Mouse (Mus musculus): ENCODE measurements around the gene Serinc2.

Serinc2 gene

DNA sequence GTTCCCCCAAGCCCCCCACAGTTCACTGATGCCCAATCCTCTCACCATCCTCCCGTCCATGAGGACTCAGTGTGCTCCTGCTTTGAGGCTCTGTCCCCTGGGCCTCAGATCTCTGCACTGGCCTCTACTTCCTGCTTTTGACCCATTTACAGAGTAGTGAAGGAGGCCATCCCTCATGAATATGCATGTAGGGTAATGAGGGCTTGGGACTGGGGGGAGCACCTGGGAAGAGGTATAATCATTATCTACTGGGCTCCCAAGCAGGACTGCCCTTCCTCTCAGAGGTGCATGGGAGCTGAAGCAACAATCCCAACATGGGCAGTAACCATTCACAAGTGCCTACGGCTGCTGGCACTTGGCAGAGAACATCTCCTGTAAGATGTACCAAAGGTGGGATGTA lies at the start of gene Serinc2:
Serinc2 (minus strand) TSS at position 101 of the 400 bp plus-strand sequence.
- DNase-seq (ENCODE audit: low read depth, low spot score): no peak

DNA sequence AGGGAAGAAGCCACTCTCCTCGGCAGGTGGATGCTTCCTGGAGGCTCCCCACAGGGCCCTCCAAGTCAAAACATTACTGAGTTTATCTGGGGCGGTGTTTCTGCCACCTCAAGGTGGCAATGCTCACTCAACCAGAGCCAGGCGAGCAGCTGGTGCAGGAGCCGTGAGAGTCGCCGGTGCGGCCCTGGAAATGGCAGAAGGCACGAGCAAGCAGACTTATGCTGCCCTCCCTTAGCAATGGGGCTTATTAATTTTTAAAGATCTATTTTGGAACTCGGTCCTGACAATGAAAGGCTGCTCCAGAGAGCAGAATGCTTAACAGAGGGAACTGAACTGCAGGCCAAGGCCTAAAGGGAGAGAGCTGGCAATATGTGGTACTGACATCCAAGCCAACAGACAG lies 48.4 kb upstream of the Serinc2 start:
- DNase-seq (ENCODE audit: low read depth, low spot score): no peak

- DNase-seq (ENCODE audit: low read depth, low spot score): peak; percentile 59
Measured at GRCm38 (mm10) chr4:130325446-130325845, 46.4 kb upstream of the Serinc2 start.

DNA sequence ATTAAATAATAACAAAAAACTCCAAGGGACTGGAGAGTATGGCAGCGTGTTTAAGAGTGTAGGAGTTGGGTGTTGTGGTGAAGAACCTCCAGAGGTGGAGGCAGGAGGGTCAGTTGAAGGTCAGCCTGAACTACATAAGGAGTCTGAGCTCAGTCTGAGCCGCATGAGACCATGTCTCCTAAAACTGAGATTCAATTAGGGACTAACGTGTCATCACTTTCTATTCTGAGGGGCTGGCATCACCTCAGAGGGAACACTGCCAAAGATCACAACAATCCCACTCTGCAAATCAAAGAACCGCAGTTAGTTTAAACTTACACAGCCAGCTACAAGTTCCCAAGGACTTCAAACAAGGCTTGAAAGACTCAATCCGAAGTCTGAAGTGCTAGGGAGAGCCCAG lies 44.6 kb upstream of the Serinc2 start:
- DNase-seq (ENCODE audit: low read depth, low spot score): no peak

DNA sequence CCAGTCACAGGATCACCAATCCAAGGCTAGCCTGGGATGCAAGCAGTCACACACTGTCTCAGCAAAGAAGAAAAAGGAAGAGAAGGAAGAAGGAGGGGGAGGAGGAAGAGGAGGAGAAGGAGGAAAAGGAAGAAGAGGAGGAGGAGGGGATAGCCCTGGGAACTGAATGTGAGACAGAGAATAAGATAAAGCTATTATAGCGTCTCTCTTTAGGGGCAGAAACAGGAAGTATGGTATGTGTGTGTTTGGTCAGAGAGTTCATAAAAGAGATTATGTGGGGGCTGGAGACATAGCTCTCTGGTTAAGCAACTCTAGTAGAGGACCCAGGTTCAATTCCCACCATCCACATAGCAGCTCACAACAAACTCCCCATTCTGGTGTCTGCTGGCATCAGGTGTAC lies 44.2 kb upstream of the Serinc2 start:
- DNase-seq (ENCODE audit: low read depth, low spot score): no peak

DNA sequence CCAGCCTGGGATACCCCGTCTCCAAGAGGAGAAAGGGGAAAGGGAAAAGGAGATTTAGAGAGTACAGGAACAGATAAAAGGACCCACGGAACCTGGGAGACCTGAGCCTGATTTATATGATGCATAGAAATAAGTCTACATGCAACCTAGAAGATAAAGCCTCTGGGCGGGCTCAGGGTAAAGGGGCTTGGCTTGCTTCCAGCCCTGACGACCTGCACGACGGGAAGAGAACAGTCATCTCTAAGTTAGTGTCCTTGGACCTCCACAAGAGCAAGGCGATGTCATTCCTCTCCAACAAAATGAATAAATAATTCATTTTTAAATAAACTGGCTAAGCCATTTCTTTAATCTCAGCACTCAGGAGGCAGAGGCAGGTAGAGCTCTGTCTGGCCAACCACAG lies 43.6 kb upstream of the Serinc2 start:
- no peak for DNase-seq (ENCODE audit: low read depth, low spot score)

- DNase-seq (ENCODE audit: low read depth, low spot score): no peak
Measured at GRCm38 (mm10) chr4:130321640-130322039, 42.6 kb upstream of the Serinc2 start.

- DNase-seq (ENCODE audit: low read depth, low spot score): no peak
Measured at GRCm38 (mm10) chr4:130319564-130319963, 40.6 kb upstream of the Serinc2 start.

- no peak for DNase-seq (ENCODE audit: low read depth, low spot score)
Measured at GRCm38 (mm10) chr4:130318122-130318521, 39.1 kb upstream of the Serinc2 start.

- peak; percentile 43 for DNase-seq (ENCODE audit: low read depth, low spot score)
Measured at GRCm38 (mm10) chr4:130316691-130317090, 37.7 kb upstream of the Serinc2 start.

DNA sequence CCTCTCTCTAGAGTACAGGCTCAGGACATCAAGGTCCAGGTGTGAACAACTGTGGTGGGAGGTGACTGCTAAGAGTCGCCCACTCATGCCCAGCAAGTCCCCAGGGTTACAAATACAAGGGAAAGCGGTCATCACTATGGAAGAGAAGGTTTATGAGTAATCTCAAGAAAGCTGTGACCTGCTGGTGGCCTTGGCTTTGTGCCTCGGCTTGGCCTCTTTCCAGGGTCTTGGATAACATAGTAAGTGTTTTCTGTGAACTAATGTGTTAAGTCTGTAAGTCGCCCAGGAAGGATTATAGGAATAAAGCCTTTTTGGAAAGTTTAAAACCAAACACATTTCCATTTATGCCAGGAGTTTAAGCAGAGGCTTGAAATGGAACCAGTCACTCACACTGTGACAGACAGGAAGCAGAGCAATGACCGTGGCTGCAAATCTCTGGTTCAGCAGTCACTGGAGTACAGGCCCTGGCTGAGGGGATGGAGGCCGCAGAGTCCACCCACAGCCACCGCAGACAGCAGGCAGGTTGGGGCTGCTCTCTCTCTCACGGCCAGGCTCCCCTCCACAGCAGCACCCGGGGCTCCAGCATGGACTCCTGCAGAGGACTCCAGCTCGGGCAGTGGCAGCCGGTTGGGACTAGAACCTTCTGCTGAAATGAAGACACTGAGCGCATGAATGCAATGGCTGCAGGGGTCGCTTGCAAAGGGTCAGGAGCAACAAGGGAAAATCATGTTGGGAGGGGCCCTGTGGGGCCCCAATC lies 36.9 kb upstream of the Serinc2 start:
- DNase-seq (ENCODE audit: low read depth, low spot score): no peak

GRCm38 (mm10) chr4:130313552-130313951 lies 34.5 kb upstream of the Serinc2 start:
- no peak for DNase-seq (ENCODE audit: low read depth, low spot score)

- DNase-seq (ENCODE audit: low read depth, low spot score): no peak
Measured at GRCm38 (mm10) chr4:130312526-130312925, 33.5 kb upstream of the Serinc2 start.

DNA sequence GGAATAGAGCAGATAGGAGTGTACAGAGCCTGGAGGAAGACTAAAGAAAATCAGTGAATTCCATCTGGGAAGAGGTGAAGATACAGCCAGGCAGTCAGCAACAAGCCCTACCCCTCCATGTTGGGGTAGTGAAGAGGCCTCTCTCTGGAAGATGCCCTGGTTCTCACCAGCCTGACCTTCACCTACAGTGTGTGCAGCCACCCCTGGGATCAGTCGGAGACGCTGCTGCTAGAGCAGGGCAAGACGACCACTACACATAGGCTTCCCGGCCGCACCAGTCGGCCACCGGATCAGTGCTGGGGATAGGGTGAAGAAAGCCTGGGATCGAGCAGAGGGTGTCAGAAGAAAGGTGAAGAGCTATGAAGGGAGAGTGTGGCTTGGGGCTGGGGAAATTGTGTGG lies 30.2 kb upstream of the Serinc2 start:
- DNase-seq (ENCODE audit: low read depth, low spot score): no peak

GRCm38 (mm10) chr4:130308231-130309081 lies 29.5 kb upstream of the Serinc2 start, which contains the start of the genes Fabp3 and Gm10570:
TSS of gene Fabp3 (plus strand) at chr4:130308595.
TSS of gene Gm10570 (minus strand) at chr4:130308674.
- peak; percentile 61 for DNase-seq (ENCODE audit: low read depth, low spot score)

GRCm38 (mm10) chr4:130307851-130308230 lies 28.8 kb upstream of the Serinc2 start:
- DNase-seq (ENCODE audit: low read depth, low spot score): peak; percentile 86

GRCm38 (mm10) chr4:130306796-130307630 lies 28.0 kb upstream of the Serinc2 start:
- DNase-seq (ENCODE audit: low read depth, low spot score): peak; percentile 57

- DNase-seq (ENCODE audit: low read depth, low spot score): peak; percentile 72
Measured at GRCm38 (mm10) chr4:130304746-130305145, 25.7 kb upstream of the Serinc2 start.

- peak; percentile 68 for DNase-seq (ENCODE audit: low read depth, low spot score)
Measured at GRCm38 (mm10) chr4:130302285-130302870, 23.4 kb upstream of the Serinc2 start.

- no peak for DNase-seq (ENCODE audit: low read depth, low spot score)
Measured at GRCm38 (mm10) chr4:130299629-130300018, 20.6 kb upstream of the Serinc2 start.

DNA sequence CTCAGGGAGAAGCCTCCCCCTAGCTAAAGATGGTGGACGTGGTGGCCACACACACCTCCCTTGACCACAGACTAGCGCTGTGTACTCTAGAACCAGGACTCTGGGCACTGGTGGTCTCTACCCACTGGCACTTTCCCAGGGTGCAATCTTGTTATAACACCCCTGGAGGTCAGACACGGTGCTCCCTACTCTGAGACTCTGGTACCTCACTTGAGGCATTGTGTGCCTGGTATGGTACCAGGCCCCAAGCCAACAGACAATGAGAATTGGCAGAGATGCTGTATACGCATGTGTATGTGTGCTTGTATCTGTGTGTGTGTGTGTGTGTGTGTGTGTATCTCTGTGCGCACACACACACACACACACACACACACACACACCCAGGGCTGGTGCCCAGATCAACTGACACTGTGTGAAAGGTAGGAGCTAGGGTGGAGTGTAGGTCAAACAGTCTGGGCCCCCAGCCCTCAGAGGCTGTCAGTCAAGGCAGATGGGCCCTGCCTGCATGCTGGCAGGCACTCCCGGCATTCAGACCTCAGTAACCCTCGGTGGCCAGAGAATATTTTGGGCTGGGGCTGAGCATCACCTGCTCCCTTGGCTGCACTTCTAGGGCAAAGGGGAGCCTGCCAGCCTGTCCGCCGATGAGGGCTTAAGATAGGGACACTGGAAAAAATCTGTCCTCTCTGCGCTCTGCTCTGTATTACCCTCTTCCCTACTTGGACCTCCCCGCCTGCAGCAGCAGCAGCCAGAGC lies 20.0 kb upstream of the Serinc2 start:
- DNase-seq (ENCODE audit: low read depth, low spot score): no peak
